Mouse (Mus musculus) erythroblast, adult 5-6 weeks (primary cell): ENCODE data around the gene Bcl6. TPM values are rescaled to one million over a fixed set of nuclear protein-coding genes. Genes with fewer than 3 reads are reported as not detected.

Experiments
- ATAC-seq: replicated peaks from 2 replicates; pipeline ENCODE4 v1.8.0; 2016; ENCODE audit warnings: moderate number of reproducible peaks, mild to moderate bottlenecking, moderate TSS enrichment, inconsistent platforms; ENCODE audit not compliant: poor library complexity, low FRiP score, severe bottlenecking
- total RNA-seq, 2 experiments: library from RNA; stranded (forward) in 1 of 2; stranded (reverse) in 1 of 2; fragments of 150-400 nt in 1 of 2; fragments of 200-764, 138-1000 nt in 1 of 2; gene quantifications; 2 replicates each; pipeline versions ENCODE4 v1.2.3 to v1.2.4; 2015 to 2017; ENCODE audit warnings: low replicate concordance in 2 of 2

The Bcl6 gene
- total RNA-seq (2015; ENCODE audit: low replicate concordance), result 5.2 and 7.9 TPM in 2 replicates
- total RNA-seq (2017; ENCODE audit: low replicate concordance), result 3.7 and 4.2 TPM in 2 replicates

- peak; percentile 80 for ATAC-seq
These were observed at the start of gene Bcl6, which contains the start of gene Gm37419 for GRCm38 (mm10) chr16:23988466-23989208. Gene Bcl6 (minus strand): TSS chr16:23988852. Gene Gm37419 (plus strand): TSS chr16:23988482.

GRCm38 (mm10) chr16:24036398-24036797, 47.7 kb upstream of the Bcl6 start:
- no peak for ATAC-seq

GRCm38 (mm10) chr16:24035767-24036166, 47.1 kb upstream of the Bcl6 start:
- ATAC-seq, result no peak

- ATAC-seq, result no peak
These were observed 45.8 kb upstream of the Bcl6 start for GRCm38 (mm10) chr16:24034450-24034849.

GRCm38 (mm10) chr16:24033259-24033658, 44.6 kb upstream of the Bcl6 start:
- no peak for ATAC-seq

- ATAC-seq, result no peak
These were observed 41.5 kb upstream of the Bcl6 start for GRCm38 (mm10) chr16:24029965-24030672.

- peak; percentile 89 for ATAC-seq
These were observed 36.8 kb upstream of the Bcl6 start for GRCm38 (mm10) chr16:24025442-24025841.

GRCm38 (mm10) chr16:24022605-24023004, 34.0 kb upstream of the Bcl6 start:
- ATAC-seq, result no peak

- ATAC-seq, result no peak
These were observed 33.1 kb upstream of the Bcl6 start for GRCm38 (mm10) chr16:24021722-24022121.

- ATAC-seq, result 0 out of 2 replicates have a peak, but pooled peaks have one; percentile 32
These were observed 28.1 kb upstream of the Bcl6 start for GRCm38 (mm10) chr16:24016742-24017141.

- 0 out of 2 replicates have a peak, but pooled peaks have one; percentile 44 for ATAC-seq
These were observed 27.6 kb upstream of the Bcl6 start for GRCm38 (mm10) chr16:24016273-24016672.

GRCm38 (mm10) chr16:24014378-24014777, 25.7 kb upstream of the Bcl6 start:
- peak; percentile 72 for ATAC-seq

GRCm38 (mm10) chr16:24012066-24012465, 23.4 kb upstream of the Bcl6 start:
- ATAC-seq, result no peak

- no peak for ATAC-seq
These were observed 22.7 kb upstream of the Bcl6 start for GRCm38 (mm10) chr16:24011306-24011705.

- ATAC-seq, result no peak
These were observed 21.2 kb upstream of the Bcl6 start for GRCm38 (mm10) chr16:24009891-24010290.

GRCm38 (mm10) chr16:24005928-24006327, 17.3 kb upstream of the Bcl6 start:
- ATAC-seq, result no peak

GRCm38 (mm10) chr16:23997912-23998311, 9.3 kb upstream of the Bcl6 start:
- no peak for ATAC-seq

GRCm38 (mm10) chr16:23997228-23997627, 8.6 kb upstream of the Bcl6 start:
- ATAC-seq, result no peak

- ATAC-seq, result no peak
These were observed 7.7 kb upstream of the Bcl6 start for GRCm38 (mm10) chr16:23996342-23996741.

- no peak for ATAC-seq
These were observed 5.0 kb upstream of the Bcl6 start for GRCm38 (mm10) chr16:23993351-23994321.
